Mouse (Mus musculus) hindbrain, postnatal 0 days (tissue): Measurements from ENCODE around the gene Rbms1. TPM values are rescaled to one million over a fixed set of nuclear protein-coding genes. Genes with fewer than 3 reads are reported as not detected.

Source experiments
- ATAC-seq: fragments of 200-750 bp; cut with Nextera tagmentation; 2 replicates; pipeline ENCODE4 v1.8.0; 2017; ENCODE audit warnings: mild to moderate bottlenecking, moderate TSS enrichment, moderate library complexity
- DNase-seq: peaks from one replicate; pipeline ENCODE4 v3.0.0-alpha.2; 2015; ENCODE audit warnings: low spot score
- H3K27ac ChIP-seq: fragments of 300-500 bp; sonication (generic); 2 replicates; pipeline ENCODE4 v1.5.1; 2014; ENCODE audit warnings: mild to moderate bottlenecking
- H3K27me3 ChIP-seq: fragments of 300-500 bp; sonication (generic); 2 replicates; pipeline ENCODE4 v1.6.1; 2014; ENCODE audit warnings: low read length, mixed read lengths; ENCODE audit not compliant: insufficient read depth
- H3K36me3 ChIP-seq: fragments of 300-500 bp; sonication (generic); 2 replicates; pipeline ENCODE4 v1.6.1; 2014; ENCODE audit warnings: low read length, mixed read lengths; ENCODE audit not compliant: insufficient read depth
- H3K4me1 ChIP-seq: fragments of 300-500 bp; sonication (generic); 2 replicates; pipeline ENCODE4 v1.6.1; 2014; ENCODE audit warnings: antibody characterized with exemption, low read length, mixed read lengths; ENCODE audit not compliant: insufficient read depth
- H3K4me2 ChIP-seq: fragments of 300-500 bp; sonication (generic); 2 replicates; pipeline ENCODE4 v1.6.1; 2014; ENCODE audit warnings: low read depth, mild to moderate bottlenecking, low read length, moderate library complexity, mixed read lengths
- H3K4me3 ChIP-seq: fragments of 300-500 bp; sonication (generic); 2 replicates; pipeline ENCODE4 v1.5.1; 2014; ENCODE audit warnings: low read length
- H3K9ac ChIP-seq: fragments of 300-500 bp; sonication (generic); replicated peaks from 2 replicates; pipeline ENCODE4 v1.6.1; 2014; ENCODE audit warnings: mild to moderate bottlenecking, low read length, moderate library complexity, mixed read lengths
- H3K9me3 ChIP-seq: fragments of 300-500 bp; sonication (generic); 2 replicates; pipeline ENCODE4 v1.6.1; 2016; ENCODE audit warnings: low read length, mixed read lengths
- CTCF ChIP-seq: IDR thresholded peaks from 2 replicates; pipeline ENCODE4 v1.5.1; 2016; ENCODE audit warnings: antibody characterized with exemption, control low read depth, low read depth
- WGBS: fragments of 180-500 bp; shearing (Covaris S2); extraction: QIAGEN DNeasy Blood & Tissue Kit; methylation state at CpG from one replicate; pipeline ENCODE4 v1.1.7; 2014; 5-methylcytosine and 5-hydroxymethylcytosine counted together
- polyA plus RNA-seq: library from polyadenylated mRNA; unstranded; fragments of >200 nt; fragmentation: Nextera tagmentation; extraction: Ambion mirVana; gene quantifications from 2 replicates; pipeline ENCODE4 v1.2.1, GENCODE M21; 2015
- total RNA-seq: library from RNA; depleted of rRNA; stranded (reverse); fragments of >200 nt; gene quantifications from 2 replicates; pipeline ENCODE4 v1.2.3, GENCODE M21; 2014

Gene Rbms1
- total and polyA plus RNA-seq, 2 experiments from 2014 or later: 66.2 to 69.7 TPM

DNA sequence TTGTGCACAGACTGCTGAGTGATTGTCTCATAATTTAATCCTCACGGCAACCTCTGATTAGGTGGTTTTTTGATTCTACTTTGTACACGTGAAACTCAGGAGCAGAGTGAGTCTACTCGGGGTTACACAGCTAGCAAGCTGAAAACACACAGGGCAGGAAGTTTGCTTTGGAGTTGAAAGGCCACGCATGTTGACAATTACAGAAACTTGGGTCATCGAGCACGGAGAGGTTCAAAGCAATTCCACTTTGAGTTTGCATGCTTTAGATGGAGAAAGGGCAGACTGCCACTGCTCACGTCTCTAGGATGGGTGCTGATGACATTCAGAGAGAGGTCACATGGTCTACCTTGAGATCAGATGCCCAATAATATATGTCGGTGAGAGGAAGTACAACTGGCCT lies 160.2 kb downstream of the Rbms1 start:
- DNase-seq: no peak
- peaks cover 5% of the 10 kb centered on the region; the same call in 1 of the 2 replicates for H3K4me1 ChIP-seq
- 73% methylated on average over 8 of the region's 8 CpGs for WGBS

DNA sequence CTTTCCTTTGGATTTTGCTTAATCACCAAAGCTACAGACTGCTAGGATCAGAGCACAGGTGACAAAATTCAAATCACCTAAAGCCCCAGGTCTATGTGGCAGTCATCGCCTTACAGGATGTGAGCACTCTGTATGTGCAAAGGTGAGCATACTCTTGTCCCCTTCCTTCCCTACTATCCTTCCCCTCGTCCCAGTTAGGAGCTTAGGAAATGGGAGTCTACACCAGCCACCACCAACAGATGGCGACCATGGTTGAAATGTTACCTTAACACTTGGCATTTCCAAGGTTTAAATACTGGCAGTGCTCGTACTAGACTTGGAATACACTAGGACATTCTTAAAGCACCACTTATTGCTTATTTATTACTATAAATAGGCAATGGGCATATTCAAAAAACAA lies 160.8 kb downstream of the Rbms1 start:
- TF ChIP-seq CTCF: peak; percentile 76
- H3K9ac ChIP-seq: no peak overlapping the region
- no peak overlapping the region for H3K27ac ChIP-seq
- 24% methylated on average over 4 of the region's 4 CpGs for WGBS
- H3K4me1 ChIP-seq: peaks cover 5% of the 10 kb centered on the region
- no peaks in the 10 kb centered on the region for H3K27me3 ChIP-seq
- no peak overlapping the region for H3K4me3 ChIP-seq
- no peaks in the 10 kb centered on the region for H3K9me3 ChIP-seq
- ATAC-seq (peak; percentile 55; the same call in 1 of the 2 replicates), DNase-seq (peak; percentile 69)
- H3K4me2 ChIP-seq: no peak overlapping the region
- H3K36me3 ChIP-seq: no peaks in the 10 kb centered on the region

More for the DNA sequence above, 160.2 kb downstream of the Rbms1 start:
- no peaks in the 10 kb centered on the region for H3K27me3 ChIP-seq
- H3K36me3 ChIP-seq: no peaks in the 10 kb centered on the region
- no peak for TF ChIP-seq CTCF
- no peak overlapping the region for H3K4me3 ChIP-seq
- H3K4me2 ChIP-seq: no peak overlapping the region
- H3K9me3 ChIP-seq: no peaks in the 10 kb centered on the region
- H3K27ac ChIP-seq: no peak overlapping the region
- no peak for ATAC-seq
- no peak overlapping the region for H3K9ac ChIP-seq

DNA sequence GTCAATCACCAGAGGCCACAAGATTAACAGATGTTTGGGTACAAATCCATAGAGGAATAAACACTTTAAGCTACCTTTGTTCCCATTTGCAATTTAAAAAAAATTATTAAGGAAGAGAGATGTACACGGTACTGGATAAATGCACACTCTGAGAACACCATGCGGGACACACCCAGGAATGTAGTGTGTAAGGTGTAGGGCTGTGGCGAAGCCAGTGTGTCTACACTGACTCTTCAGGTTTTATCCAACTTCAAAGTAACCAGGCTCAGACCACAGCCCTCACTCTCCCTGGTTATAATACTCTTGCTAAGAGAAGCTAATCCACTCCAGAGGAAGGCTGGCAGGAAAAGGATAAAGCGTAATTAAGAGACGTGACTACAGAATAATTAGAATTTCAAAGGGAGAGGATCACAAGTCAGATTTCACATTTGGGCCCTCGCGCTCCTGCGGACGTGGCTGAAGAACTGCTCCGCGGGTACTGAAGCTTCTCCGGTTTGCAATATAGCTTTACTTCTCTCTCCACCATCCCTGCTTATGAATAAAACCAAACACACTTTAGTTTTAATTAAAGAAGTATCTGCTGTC lies 161.3 kb downstream of the Rbms1 start:
- peak overlapping the region; percentile 46; the same call in 1 of the 2 replicates for H3K4me2 ChIP-seq
- H3K36me3 ChIP-seq: no peaks in the 10 kb centered on the region
- H3K27me3 ChIP-seq: no peaks in the 10 kb centered on the region
- H3K9ac ChIP-seq: no peak overlapping the region
- DNase-seq: no peak
- peaks cover 5% of the 10 kb centered on the region for H3K4me1 ChIP-seq
- WGBS: 54% methylated on average over 12 of the region's 12 CpGs
- no peaks in the 10 kb centered on the region for H3K9me3 ChIP-seq
- H3K4me3 ChIP-seq: no peak overlapping the region
- no peak overlapping the region for H3K27ac ChIP-seq
- TF ChIP-seq CTCF: no peak
- no peak for ATAC-seq

DNA sequence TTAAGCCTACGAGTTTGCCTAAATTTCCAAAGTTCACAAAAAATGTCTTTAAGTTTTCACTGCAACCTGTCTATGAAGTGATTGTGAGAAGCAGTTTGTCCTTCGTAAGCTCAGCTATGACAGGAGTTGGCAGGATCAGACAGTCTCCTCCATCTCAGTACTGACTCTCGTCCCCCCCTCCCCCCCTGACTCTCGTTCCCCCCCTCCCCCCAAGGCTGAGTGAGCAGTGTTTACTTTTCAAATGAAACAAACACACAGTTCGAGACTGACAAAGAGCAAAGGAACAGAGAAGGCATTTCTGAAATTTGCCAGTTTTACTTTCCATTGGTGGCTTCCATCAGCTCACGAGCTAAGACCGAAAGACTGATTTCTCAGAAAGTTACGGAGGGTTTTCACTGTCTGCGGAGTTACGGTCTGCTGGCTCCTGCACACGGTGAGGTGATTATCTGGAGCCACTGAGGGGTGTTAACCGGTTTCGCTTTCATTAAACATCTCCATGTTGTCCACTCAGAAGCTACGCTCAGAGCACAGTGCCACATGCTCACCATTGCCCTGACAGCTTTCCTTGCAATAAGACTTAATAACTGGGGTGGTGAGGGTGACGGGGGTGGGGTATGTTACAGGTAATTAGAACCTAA lies 162.0 kb downstream of the Rbms1 start:
- Histone ChIP-seq H3K9me3 (no peaks in the 10 kb centered on the region), H3K4me2 (peak overlapping the region; percentile 46), H3K36me3 (no peaks in the 10 kb centered on the region), H3K27ac (no peak overlapping the region), H3K9ac (no peak overlapping the region), H3K4me1 (peaks cover 5% of the 10 kb centered on the region), H3K27me3 (no peaks in the 10 kb centered on the region), H3K4me3 (no peak overlapping the region)
- DNase-seq: no peak
- ATAC-seq: peak; percentile 48; the same call in 1 of the 2 replicates
- TF ChIP-seq CTCF: no peak
- 34% methylated on average over 15 of the region's 15 CpGs for WGBS

DNA sequence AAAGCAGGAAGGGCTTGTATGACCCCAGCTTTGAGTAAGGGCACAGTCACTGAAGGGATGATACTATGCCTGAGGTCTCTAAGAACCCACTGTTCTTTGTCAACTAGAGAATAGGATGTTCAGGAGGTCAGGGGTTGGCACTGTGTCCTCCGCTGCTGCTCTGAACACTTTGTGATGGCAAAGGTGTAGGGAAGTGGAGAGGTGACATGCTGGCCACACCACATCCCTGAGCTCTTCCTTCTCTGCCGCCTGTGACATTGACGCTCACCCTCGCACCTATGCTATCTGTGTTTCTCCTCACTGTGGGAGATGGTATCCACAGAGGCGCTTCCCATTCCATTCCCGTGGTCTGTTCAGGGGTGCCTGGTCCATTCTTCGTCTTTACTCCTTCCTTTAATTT lies 163.2 kb downstream of the Rbms1 start:
- no peak overlapping the region for H3K27ac ChIP-seq
- WGBS: 83% methylated on average over 7 of the region's 7 CpGs
- H3K4me1 ChIP-seq: peaks cover 4% of the 10 kb centered on the region
- no peak overlapping the region for H3K4me3 ChIP-seq
- H3K36me3 ChIP-seq: no peaks in the 10 kb centered on the region; the same call in 1 of the 2 replicates
- H3K9me3 ChIP-seq: no peaks in the 10 kb centered on the region
- no peak overlapping the region for H3K4me2 ChIP-seq
- ATAC-seq: no peak
- TF ChIP-seq CTCF: no peak
- no peak overlapping the region for H3K9ac ChIP-seq
- H3K27me3 ChIP-seq: no peaks in the 10 kb centered on the region
- DNase-seq: no peak

DNA sequence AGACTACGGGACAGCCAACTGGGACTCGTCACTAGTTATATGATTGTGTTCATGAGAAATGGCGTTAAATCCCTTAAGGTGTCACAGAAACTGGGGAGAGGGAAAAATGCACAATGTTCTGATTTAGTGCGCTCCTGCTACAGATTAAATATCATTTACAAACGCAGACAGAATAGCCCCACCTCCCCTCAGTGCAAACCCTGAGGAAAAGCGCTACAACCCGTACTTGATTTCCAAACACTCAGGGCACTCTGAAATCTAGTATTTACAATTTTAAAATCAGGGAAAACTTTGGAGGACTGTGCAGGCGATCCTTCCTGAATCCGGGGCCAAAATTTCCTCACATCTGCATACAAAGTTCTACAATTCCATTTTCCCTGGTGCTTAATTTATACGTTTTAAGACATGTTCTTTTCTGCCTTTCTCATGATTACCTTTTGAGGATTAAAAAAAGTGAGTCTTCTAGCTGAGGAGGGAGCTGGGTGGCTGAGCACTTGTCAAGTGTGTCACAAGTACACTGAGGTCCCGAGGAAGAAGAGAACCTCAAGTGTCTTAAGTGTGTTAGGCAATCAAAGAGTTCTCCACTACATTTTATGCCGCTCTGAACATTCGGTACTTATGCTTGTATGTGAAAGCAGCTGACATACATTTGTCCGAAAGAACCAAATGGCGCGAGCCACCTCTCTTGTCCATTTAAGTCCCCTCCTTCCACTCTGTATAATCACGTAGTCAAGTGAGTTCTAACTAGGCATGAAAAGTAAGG lies 164.0 kb downstream of the Rbms1 start:
- Histone ChIP-seq H3K9ac (no peak overlapping the region), H3K27me3 (no peaks in the 10 kb centered on the region), H3K36me3 (no peaks in the 10 kb centered on the region; the same call in 1 of the 2 replicates), H3K27ac (no peak overlapping the region), H3K4me3 (no peak overlapping the region), H3K9me3 (no peaks in the 10 kb centered on the region), H3K4me1 (no peaks in the 10 kb centered on the region; the same call in none of the 2 replicates), H3K4me2 (no peak overlapping the region)
- WGBS: 82% methylated on average over 17 of the region's 17 CpGs
- ATAC-seq: no peak
- no peak for DNase-seq
- TF ChIP-seq CTCF: no peak
